Mouse (Mus musculus) thymus, postnatal 0 days (tissue): Measurements from ENCODE around the gene Far2. TPM values are rescaled to one million over a fixed set of nuclear protein-coding genes. Genes with fewer than 3 reads are reported as not detected.
A peak's percentile ranks its signal among the peaks of the same experiment; 100 is the strongest.
"Not testable (repeated sequence)": the region's sequence is repeated elsewhere in the genome, so short reads cannot be mapped to it uniquely, and the experiment has no call there.

ENCODE experiments used
- DNase-seq: peaks from one replicate; pipeline ENCODE4 v3.0.0-alpha.2; 2015; ENCODE audit warnings: low spot score
- polyA plus RNA-seq: library from polyadenylated mRNA; unstranded; fragments of >200 nt; fragmentation: Nextera tagmentation; extraction: Ambion mirVana; gene quantifications from 2 replicates; pipeline ENCODE4 v1.2.1, GENCODE M21; 2015

Gene Far2
- polyA plus RNA-seq, 1 experiment from 2014 or later: 1.5 TPM

GRCm38 (mm10) chr6:148116907-148117306 lies 69.8 kb downstream of the Far2 start:
- no peak for DNase-seq

DNA sequence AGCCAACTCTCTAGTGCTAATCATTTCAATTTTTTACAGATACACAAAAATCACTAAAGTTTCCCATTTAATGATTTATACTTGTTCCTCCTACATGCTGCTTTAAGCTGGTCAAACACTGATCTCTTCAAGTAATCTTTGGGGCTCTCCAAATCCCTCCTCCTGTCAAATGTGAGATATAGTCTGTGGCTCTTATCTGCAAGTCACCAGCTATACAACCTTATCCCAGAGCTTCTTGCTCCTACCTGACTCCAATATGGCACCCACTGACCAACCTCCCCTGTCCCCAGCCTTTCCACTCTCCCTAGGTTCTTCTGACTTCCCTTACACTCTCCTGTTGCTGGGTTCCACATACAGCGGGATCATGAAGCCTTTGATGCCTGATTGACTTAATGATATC lies 70.6 kb downstream of the Far2 start:
- DNase-seq: no peak

- no peak for DNase-seq
Measured at GRCm38 (mm10) chr6:148120703-148121102, 73.6 kb downstream of the Far2 start.

DNA sequence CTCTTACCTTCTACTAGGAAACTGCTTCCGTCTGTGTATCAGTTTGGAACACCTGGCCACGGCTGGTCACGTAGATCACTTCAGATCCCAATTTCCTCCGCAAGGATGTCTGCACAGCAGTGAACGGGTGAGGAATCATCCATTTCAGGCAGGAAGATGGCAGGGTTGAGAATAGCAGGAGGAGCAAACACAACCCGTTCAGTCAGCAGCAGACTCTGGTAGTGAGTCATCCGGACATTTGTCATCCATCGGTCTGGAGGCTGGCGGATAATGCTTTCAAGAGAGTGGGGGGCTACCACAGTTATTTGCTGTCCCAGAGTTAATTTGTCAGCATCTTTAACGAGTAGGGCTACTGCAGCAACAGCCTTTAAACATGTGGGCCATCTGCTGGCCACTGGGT lies 79.8 kb downstream of the Far2 start:
- not testable (repeated sequence) for DNase-seq

GRCm38 (mm10) chr6:148132314-148132713 lies 85.3 kb downstream of the Far2 start:
- DNase-seq: no peak

DNA sequence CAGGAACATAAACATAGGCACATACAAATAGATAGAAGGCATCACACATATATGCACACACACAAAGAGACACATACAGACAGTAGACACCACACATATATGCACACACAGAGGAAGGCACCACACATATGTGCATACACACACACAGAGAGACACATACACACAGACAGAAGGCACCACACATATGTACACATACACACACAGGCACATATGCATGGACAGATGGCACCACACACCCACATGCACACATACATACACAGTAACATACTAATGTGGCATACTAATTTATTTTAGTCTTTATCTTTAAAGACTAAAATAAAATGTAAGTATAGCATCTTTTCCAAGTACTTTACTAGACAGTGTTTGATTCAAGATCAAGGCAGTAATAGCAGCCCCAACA lies 86.5 kb downstream of the Far2 start:
- DNase-seq: no peak

- peak; percentile 46 for DNase-seq
Measured at GRCm38 (mm10) chr6:148135769-148136382, 88.8 kb downstream of the Far2 start.

- no peak for DNase-seq
Measured at GRCm38 (mm10) chr6:148139288-148139995, 92.4 kb downstream of the Far2 start.

DNA sequence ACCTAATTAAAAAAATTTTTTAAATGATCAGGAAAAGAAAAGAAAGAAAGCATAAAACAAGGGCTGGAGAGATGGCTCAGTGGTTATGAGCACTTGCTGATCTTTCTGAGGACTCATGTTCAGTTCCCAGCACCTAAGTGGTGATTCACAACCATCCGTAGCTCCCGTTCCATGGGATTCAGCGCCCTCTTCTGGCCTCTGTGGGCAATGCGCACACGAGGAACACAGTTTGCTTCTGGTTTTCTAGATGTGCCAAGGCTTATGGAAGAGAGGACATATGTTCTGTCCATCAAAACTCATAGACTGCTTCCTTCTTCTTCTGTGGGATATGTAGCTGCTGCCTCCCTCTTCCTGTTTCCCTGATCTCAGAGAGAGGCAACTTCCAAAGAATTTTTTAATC lies 94.8 kb downstream of the Far2 start:
- no peak for DNase-seq

DNA sequence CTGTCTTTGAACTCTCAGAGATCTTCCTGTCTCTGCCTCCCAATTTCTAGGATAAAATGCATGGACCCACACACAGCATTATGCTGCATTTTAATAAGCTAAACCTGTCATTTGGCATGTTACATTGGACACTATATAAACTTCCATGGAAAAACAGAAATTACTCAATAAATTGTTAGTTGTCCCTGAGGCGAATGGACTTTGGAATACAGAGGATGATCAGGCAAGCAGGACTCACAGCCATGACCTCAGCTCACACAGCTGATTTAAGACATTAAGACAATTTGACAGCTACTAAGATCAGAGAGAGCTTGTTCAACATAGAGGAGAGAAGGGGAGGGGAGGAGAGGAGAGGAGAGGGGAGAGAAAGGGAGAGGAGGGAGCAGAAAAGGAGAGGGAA lies 95.4 kb downstream of the Far2 start:
- no peak for DNase-seq

DNA sequence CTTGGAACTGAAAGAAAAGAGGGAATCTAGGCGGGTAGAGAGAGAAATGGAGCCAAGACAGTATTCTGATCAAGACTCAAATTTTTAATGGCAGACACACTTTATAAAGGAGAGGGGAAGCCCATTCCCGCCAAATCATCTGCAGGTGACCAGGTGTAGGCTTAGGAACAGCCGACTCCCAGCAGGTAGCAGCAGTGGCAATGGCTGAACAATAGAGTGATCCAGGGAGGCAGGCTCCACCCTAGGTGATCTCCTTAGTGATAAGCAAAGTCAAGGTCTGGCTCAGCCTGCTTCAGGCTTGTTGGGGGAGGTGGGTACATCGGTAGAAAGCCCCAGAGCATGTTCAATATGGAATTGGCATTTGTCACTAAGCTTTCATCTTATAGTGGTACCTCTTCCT lies 105.2 kb downstream of the Far2 start:
- not testable (repeated sequence) for DNase-seq

GRCm38 (mm10) chr6:148172904-148173303 lies 125.8 kb downstream of the Far2 start:
- no peak for DNase-seq

DNA sequence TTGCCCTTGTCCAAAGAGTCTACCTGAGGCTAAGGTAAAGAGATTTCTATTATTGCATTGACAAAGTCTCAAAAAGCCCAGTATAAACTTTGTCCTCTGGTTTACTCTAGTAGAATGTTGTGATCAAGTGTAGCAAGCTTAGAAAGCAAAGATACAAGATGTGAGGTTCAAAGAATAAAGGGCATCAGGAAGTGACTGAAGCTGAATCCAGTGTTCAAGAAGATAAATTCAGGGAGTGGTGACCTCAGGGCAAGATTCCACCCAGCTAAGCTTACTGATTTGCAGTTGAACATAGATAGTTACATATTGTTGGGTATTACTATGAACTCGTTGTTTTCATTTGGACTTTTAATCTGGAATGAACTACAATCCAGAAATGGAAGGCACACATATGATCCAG lies 138.6 kb downstream of the Far2 start:
- DNase-seq: no peak

- no peak for DNase-seq
Measured at GRCm38 (mm10) chr6:148193972-148194701, 147.1 kb downstream of the Far2 start.

DNA sequence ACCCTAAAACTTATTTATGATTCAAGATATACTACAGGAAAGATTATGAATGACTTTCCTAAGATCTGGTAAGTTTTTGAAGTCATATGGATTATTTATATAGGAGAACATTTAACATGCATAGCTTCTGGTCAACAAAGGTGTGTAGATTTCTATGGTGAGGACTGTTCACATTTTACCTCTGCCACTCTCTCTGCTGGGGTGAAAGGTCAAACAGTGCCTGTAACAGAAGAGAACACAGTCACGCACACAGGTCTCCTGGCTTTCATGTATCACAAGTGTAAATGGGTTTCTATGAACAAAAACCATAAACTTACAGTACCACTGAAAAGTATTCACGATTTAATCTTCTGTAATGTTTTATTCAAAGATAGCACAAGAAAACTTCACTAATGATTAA lies 152.1 kb downstream of the Far2 start:
- DNase-seq: no peak

DNA sequence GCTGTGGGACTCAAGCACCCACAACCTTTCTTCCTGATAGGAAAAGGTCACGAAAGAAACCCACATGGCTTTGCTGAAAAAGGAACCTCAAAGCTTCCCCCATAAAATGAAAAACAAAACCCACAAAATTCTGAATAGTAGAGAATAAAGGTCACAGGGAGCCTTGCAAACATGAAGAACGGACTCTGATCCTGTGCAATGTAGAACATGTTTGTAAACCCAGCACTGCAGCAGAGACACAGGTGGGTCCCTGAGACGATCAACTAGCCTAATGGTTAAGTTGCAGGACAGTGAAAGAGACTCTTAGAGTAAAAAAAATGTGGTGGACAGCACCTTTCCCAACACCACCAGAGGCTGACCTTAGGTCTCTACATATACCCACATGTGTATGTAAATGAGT lies 152.7 kb downstream of the Far2 start:
- no peak for DNase-seq

DNA sequence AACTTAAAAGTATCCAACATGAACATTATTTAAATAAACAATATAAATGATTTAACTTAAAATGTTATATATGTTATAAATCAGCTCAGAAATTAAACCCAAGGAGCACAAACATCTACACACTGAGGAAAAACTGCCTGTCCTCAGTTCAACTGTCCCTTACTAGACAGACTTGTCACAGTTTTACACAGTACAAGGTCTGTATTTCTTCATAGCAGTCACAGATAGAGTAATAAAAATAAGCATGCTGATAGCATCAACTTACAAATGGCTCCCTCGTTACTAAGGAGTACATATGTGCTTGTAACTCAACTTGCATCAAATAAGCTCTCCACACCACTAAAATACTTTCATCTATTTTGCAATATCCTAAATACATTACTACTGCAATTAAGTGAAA lies 158.1 kb downstream of the Far2 start:
- DNase-seq: no peak

DNA sequence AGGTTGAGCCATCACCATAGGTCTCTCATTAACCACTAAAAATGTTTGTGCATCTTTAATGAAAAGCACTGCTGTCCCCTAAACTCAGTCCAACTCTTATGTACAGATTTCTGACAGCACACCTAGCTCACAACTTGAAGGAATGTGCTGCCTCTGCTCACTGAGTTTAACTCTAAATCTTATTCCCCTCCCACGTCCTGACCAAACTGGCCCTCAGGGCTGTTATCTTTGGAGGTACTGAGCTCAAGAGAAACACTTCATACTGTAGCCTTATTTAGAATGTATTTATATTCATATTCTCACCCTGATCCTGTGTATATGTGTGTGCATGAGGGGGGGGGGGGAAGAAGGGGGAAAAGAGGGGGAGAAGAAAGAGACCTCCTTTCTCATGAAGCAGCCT lies 160.5 kb downstream of the Far2 start:
- no peak for DNase-seq

GRCm38 (mm10) chr6:148211391-148211876 lies 164.4 kb downstream of the Far2 start:
- peak; percentile 14 for DNase-seq

- peak; percentile 96 for DNase-seq
Measured at GRCm38 (mm10) chr6:148211897-148212680, 165.0 kb downstream of the Far2 start, which contains the start of gene Ergic2. Gene Ergic2 (minus strand): TSS chr6:148212374.

GRCm38 (mm10) chr6:148214765-148215164 lies 167.7 kb downstream of the Far2 start:
- DNase-seq: peak; percentile 47
